Mouse (Mus musculus) Patski (cell line): Measurements from ENCODE around the gene Lpcat4. TPM values are rescaled to one million over a fixed set of nuclear protein-coding genes. Genes with fewer than 3 reads are reported as not detected.
A peak's percentile ranks its signal among the peaks of the same experiment; 100 is the strongest.

ENCODE experiments used
- ATAC-seq: fragments of 100-300 bp; one replicate; pipeline ENCODE4 v1.8.0; 2021
- CTCF ChIA-PET: fragments of 350-600 bp; sonication (Branson Sonifier 250); formaldehyde crosslinking; loops from one replicate; lab custom pipeline; 2022; ENCODE audit warnings: inconsistent platforms; lab: Charles Lee
- POLR2A ChIA-PET: fragments of 350-600 bp; sonication (Branson Sonifier 250); formaldehyde crosslinking; loops from one replicate; lab custom pipeline; 2022; ENCODE audit warnings: antibody characterized with exemption, inconsistent platforms; lab: Charles Lee
- DNase-seq: peaks from one replicate; pipeline ENCODE4 v3.0.0-alpha.2; 2011; ENCODE audit warnings: low read depth, low spot score
- H3K27me3 ChIP-seq: fragments of 371-371 bp; one replicate; pipeline ENCODE4 v1.5.1; 2021
- CTCF ChIP-seq: fragments of 100-300 bp; IDR thresholded peaks from one replicate; pipeline ENCODE4 v1.5.1; 2021
- in situ Hi-C: fragments of 300-500 bp; cut with MboI; formaldehyde crosslinking; loops from 3 replicates; pipeline ENCODE4 v1.11.1; 2018; ENCODE audit warnings: low pct_unique_long_range_greater_than_20kb, mixed read lengths
- polyA plus RNA-seq: library from polyadenylated mRNA; unstranded; gene quantifications from one replicate; pipeline ENCODE4 v1.2.3, GENCODE M21; 2021

Gene Lpcat4
- polyA plus RNA-seq, result 46.9 TPM

- CTCF ChIA-PET, result interaction anchor here (0.7 to 3.1 kb wide), 8 partner anchors 9 to 121 kb away, joined by 3 to 9 read pairs (median 4); partner anchors contain the start of gene Nutm1
- ATAC-seq (peak; percentile 96), DNase-seq (no peak)
- POLR2A ChIA-PET, result interaction anchor here (0.7 to 1.0 kb wide), 2 partner anchors 44 to 101 kb away, joined by 3 to 5 read pairs; no protein-coding TSS in a partner anchor
- in situ Hi-C loops, result no loop called here
- no peak for TF ChIP-seq CTCF
- H3K27me3 ChIP-seq, result no peaks in the 10 kb centered on the region
Measured at GRCm38 (mm10) chr2:112239212-112239934, at the start of gene Lpcat4. Gene Lpcat4 (plus strand): TSS chr2:112239468.

DNA sequence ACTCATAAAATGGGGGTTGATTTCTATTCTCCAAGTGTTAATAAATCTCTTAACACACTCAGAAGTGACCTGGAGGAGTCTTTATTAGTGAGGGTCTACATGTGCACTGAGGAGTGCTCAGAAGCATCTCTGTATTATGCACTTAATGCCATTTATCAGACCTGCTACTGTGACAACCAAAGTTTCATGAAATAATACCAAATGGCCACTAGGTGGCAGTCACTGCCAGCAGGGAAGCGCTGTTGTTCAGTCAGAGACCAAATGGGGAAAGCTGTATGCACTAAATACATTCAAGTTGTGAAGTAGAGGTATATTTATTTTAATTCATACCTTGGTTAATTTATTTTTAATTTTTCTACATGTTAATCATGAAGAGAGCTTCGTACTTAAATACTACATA, 42.4 kb upstream of the Lpcat4 start:
- TF ChIP-seq CTCF, result peak; percentile 89
- DNase-seq (no peak), ATAC-seq (peak; percentile 71)
- CTCF ChIA-PET, result interaction anchor here (0.6 to 2.2 kb wide), 15 partner anchors 12 to 286 kb away, joined by 3 to 12 read pairs (median 4); partner anchors contain the start of gene Nutm1
- no peaks in the 10 kb centered on the region for H3K27me3 ChIP-seq
- in situ Hi-C loops, result no loop called here
- POLR2A ChIA-PET, result no interaction called here

DNA sequence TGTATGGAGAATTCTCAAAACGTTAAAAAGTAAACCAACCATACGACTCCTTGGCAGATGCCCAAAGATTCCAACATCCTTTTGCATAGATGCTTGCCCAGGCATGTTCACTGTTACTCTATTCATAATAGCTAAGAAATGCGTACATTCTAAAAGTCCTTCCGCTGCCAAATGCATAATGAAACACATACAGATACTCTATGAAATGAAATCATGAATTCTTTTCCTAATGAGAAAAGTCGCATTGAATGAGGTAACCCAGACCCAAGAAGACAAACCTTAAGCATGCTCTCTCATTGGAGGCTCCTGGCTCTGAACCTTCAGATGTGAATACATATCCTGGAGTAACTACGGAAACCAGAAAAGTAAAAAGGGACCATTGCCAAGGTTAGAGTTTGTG, 36.2 kb upstream of the Lpcat4 start:
- in situ Hi-C loops, result loop anchor here (5.0 to 25.0 kb wide), 2 partner anchors 59 to 1216 kb away; partner anchors contain the start of gene Nop10
- DNase-seq (no peak), ATAC-seq (peak; percentile 82)
- CTCF ChIA-PET, result no interaction called here
- POLR2A ChIA-PET, result no interaction called here
- no peak for TF ChIP-seq CTCF
- no peaks in the 10 kb centered on the region for H3K27me3 ChIP-seq

DNA sequence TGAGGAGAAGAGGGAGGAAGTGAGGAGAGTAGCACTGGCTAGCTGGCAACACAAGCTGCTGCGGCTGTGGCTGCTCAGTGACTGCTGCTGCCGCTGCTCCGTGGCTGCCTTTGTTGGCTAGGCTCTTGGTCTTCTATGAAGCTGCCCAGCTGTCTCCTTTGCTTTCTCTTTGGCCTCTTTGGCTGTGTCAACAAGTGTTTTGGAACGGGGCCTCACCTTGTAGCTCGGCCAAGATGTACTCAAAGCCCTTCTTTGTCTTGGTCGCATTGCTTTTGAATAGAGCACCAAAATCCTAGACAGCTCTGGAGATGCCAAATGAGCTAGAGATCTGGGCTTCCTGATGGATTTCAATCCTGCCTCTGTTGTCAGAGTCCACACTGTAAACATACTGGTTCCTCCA, 29.1 kb upstream of the Lpcat4 start:
- POLR2A ChIA-PET, result no interaction called here
- CTCF ChIA-PET, result interaction anchor here (1.0 to 1.5 kb wide), 2 partner anchors 13 to 29 kb away, joined by 3 to 5 read pairs; partner anchors contain the start of gene Lpcat4
- DNase-seq (no peak), ATAC-seq (no peak)
- no peaks in the 10 kb centered on the region for H3K27me3 ChIP-seq
- no peak for TF ChIP-seq CTCF
- in situ Hi-C loops, result loop anchor here (25.0 kb wide), 1 partner anchor 1223 kb away; no protein-coding TSS in a partner anchor

GRCm38 (mm10) chr2:112210699-112211098, 28.6 kb upstream of the Lpcat4 start:
- no peaks in the 10 kb centered on the region for H3K27me3 ChIP-seq
- TF ChIP-seq CTCF, result no peak
- DNase-seq (no peak), ATAC-seq (no peak)
- ChIA-PET CTCF (interaction anchor here (1.0 to 1.5 kb wide), 2 partner anchors 14 to 28 kb away, joined by 3 to 5 read pairs; partner anchors contain the start of gene Lpcat4), POLR2A (no interaction called here)
- in situ Hi-C loops, result loop anchor here (25.0 kb wide), 1 partner anchor 1223 kb away; no protein-coding TSS in a partner anchor

- ATAC-seq, result peak; percentile 79
- in situ Hi-C loops, result loop anchor here (25.0 kb wide), 1 partner anchor 1229 kb away; no protein-coding TSS in a partner anchor
- ChIA-PET POLR2A (no interaction called here), CTCF (interaction anchor here (0.7 to 2.1 kb wide), 4 partner anchors 15 to 37 kb away, joined by 3 to 9 read pairs (median 4); no protein-coding TSS in a partner anchor)
- DNase-seq, result no peak
- H3K27me3 ChIP-seq, result no peaks in the 10 kb centered on the region
- peak; percentile 57 for TF ChIP-seq CTCF
Measured at GRCm38 (mm10) chr2:112215977-112216376, 23.3 kb upstream of the Lpcat4 start.

DNA sequence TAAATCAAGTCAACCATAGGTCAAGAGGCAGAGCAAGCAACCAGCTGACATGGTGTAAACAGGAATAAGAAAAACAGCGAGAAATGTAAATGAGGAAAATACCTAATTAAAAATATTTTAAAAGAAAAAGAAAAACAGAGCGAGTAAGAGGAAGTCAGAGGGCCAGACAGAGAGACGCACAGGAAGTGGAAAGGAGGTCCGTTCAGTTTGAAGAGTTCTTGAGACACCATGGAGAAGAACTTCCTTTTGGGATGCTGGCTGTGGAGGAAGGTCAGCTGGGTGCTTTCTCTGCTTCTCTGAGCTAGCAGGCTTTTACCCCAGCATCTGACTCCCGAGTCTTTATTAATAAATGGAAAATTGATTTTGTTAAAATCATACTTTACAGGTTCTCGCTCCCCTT, 21.7 kb upstream of the Lpcat4 start:
- in situ Hi-C loops, result loop anchor here (25.0 kb wide), 1 partner anchor 1230 kb away; no protein-coding TSS in a partner anchor
- ATAC-seq, result no peak
- CTCF ChIA-PET, result interaction anchor here (2.1 kb wide), 1 partner anchor 21 kb away, joined by 9 read pairs; no protein-coding TSS in a partner anchor
- TF ChIP-seq CTCF, result no peak
- DNase-seq, result no peak
- H3K27me3 ChIP-seq, result no peaks in the 10 kb centered on the region
- POLR2A ChIA-PET, result no interaction called here

- POLR2A ChIA-PET, result interaction anchor here (0.6 kb wide), 1 partner anchor 132 kb away, joined by 4 read pairs; no protein-coding TSS in a partner anchor
Measured at GRCm38 (mm10) chr2:112220880-112221279, 18.4 kb upstream of the Lpcat4 start.

DNA sequence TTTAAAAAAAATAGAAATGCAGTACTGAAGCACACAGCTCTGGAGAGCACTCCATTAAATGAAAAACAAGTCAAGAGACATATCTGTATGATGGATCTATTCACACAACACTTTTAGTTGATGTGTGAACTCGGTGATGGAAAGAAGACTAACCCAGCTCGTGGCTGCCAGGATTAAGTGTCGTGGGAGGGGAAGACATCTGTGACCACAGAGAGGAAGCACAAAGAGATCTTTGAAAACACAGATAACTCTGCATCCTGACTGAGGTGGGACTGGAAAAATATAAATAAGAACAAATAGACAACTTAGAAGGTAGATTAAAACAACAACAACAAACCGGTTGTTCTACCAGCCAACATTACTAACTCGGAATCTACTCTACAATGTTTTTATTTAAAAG, 16.7 kb upstream of the Lpcat4 start:
- DNase-seq, result no peak
- ChIA-PET POLR2A (interaction anchor here (0.6 kb wide), 1 partner anchor 22 kb away, joined by 4 read pairs; no protein-coding TSS in a partner anchor), CTCF (interaction anchor here (0.9 kb wide), 1 partner anchor 25 kb away, joined by 3 read pairs; no protein-coding TSS in a partner anchor)
- in situ Hi-C loops, result loop anchor here (25.0 kb wide), 1 partner anchor 1235 kb away; no protein-coding TSS in a partner anchor
- ATAC-seq, result no peak
- H3K27me3 ChIP-seq, result no peaks in the 10 kb centered on the region
- no peak for TF ChIP-seq CTCF

More at GRCm38 (mm10) chr2:112220880-112221279, 18.4 kb upstream of the Lpcat4 start:
- H3K27me3 ChIP-seq, result no peaks in the 10 kb centered on the region
- no peak for TF ChIP-seq CTCF
- CTCF ChIA-PET, result interaction anchor here (1.1 kb wide), 1 partner anchor 27 kb away, joined by 3 read pairs; no protein-coding TSS in a partner anchor
- DNase-seq, result no peak
- in situ Hi-C loops, result loop anchor here (25.0 kb wide), 1 partner anchor 1234 kb away; no protein-coding TSS in a partner anchor
- ATAC-seq, result no peak

GRCm38 (mm10) chr2:112224356-112224755, 14.9 kb upstream of the Lpcat4 start:
- ChIA-PET CTCF (no interaction called here), POLR2A (no interaction called here)
- no peak for TF ChIP-seq CTCF
- H3K27me3 ChIP-seq, result no peaks in the 10 kb centered on the region
- in situ Hi-C loops, result loop anchor here (25.0 kb wide), 1 partner anchor 1237 kb away; no protein-coding TSS in a partner anchor
- ATAC-seq (no peak), DNase-seq (no peak)
